Mouse (Mus musculus) small intestine, adult 2 months (tissue): Measurements from ENCODE around the gene Nmu.

Source experiments
- CTCF ChIP-seq: fragments of 200-500 bp; IDR thresholded peaks from 2 replicates; pipeline ENCODE4 v1.5.1; 2012; ENCODE audit warnings: low read depth, mild to moderate bottlenecking, control low read depth, inconsistent platforms, low read length, moderate library complexity, mixed read lengths; ENCODE audit not compliant: insufficient replicate concordance, insufficient read length; ENCODE audit errors: extremely low read depth
- POLR2A ChIP-seq: fragments of 200-500 bp; IDR thresholded peaks from 2 replicates; pipeline ENCODE4 v1.6.1; 2012; ENCODE audit warnings: low read depth, mild to moderate bottlenecking, control low read depth, inconsistent platforms, low read length, moderate library complexity

GRCm38 (mm10) chr5:76285699-76286098, 77.9 kb downstream of the Nmu start:
- no peak for TF ChIP-seq CTCF
- no peak for TF ChIP-seq POLR2A
